Mouse (Mus musculus) intestine, postnatal 0 days (tissue): ENCODE results near the gene S1pr4. TPM values are rescaled to one million over a fixed set of nuclear protein-coding genes. Genes with fewer than 3 reads are reported as not detected.

ENCODE experiments used
- ATAC-seq: fragments of 200-750 bp; cut with Nextera tagmentation; 2 replicates; pipeline ENCODE4 v1.8.0; 2017; ENCODE audit warnings: mild to moderate bottlenecking, moderate TSS enrichment, moderate library complexity
- H3K27ac ChIP-seq: fragments of 300-500 bp; sonication (generic); 2 replicates; pipeline ENCODE4 v1.5.1; 2014; ENCODE audit warnings: mild to moderate bottlenecking, low read depth, low read length, moderate library complexity
- H3K27me3 ChIP-seq: fragments of 300-500 bp; sonication (generic); replicated peaks from 2 replicates; pipeline ENCODE4 v1.6.1; 2014; ENCODE audit warnings: low read length, mixed read lengths; ENCODE audit not compliant: control insufficient read depth, insufficient read depth
- H3K36me3 ChIP-seq: fragments of 300-500 bp; sonication (generic); 2 replicates; pipeline ENCODE4 v1.6.1; 2014; ENCODE audit warnings: mild to moderate bottlenecking, moderate library complexity; ENCODE audit not compliant: control insufficient read depth, insufficient read depth
- H3K4me1 ChIP-seq: fragments of 300-500 bp; sonication (generic); replicated peaks from 2 replicates; pipeline ENCODE4 v1.6.1; 2014; ENCODE audit warnings: antibody characterized with exemption, low read length, mixed read lengths; ENCODE audit not compliant: control insufficient read depth, insufficient read depth
- H3K4me2 ChIP-seq: fragments of 300-500 bp; sonication (generic); replicated peaks from 2 replicates; pipeline ENCODE4 v1.6.1; 2014; ENCODE audit warnings: low read depth, mild to moderate bottlenecking, moderate library complexity
- H3K4me3 ChIP-seq: fragments of 300-500 bp; sonication (generic); 2 replicates; pipeline ENCODE4 v1.5.1; 2014; ENCODE audit warnings: low read depth, low read length
- H3K9ac ChIP-seq: fragments of 300-500 bp; sonication (generic); 2 replicates; pipeline ENCODE4 v1.6.1; 2014; ENCODE audit warnings: mild to moderate bottlenecking, low read depth, low read length
- H3K9me3 ChIP-seq: fragments of 300-500 bp; sonication (generic); 2 replicates; pipeline ENCODE4 v1.6.1; 2016; ENCODE audit warnings: mixed run types; ENCODE audit not compliant: control insufficient read depth
- CTCF ChIP-seq: sonication (generic); IDR thresholded peaks from 2 replicates; pipeline ENCODE4 v1.5.1; 2016; ENCODE audit warnings: low read depth, mild to moderate bottlenecking, control low read depth, antibody characterized with exemption, moderate library complexity
- WGBS: fragments of 180-500 bp; shearing (Covaris S2); extraction: QIAGEN DNeasy Blood & Tissue Kit; methylation state at CpG from one replicate; pipeline ENCODE4 v1.1.7; 2014; 5-methylcytosine and 5-hydroxymethylcytosine counted together
- polyA plus RNA-seq: library from polyadenylated mRNA; unstranded; fragments of >200 nt; fragmentation: Nextera tagmentation; extraction: Ambion mirVana; gene quantifications from 2 replicates; pipeline ENCODE4 v1.2.1, GENCODE M21; 2015

S1pr4 gene
- polyA plus RNA-seq, 1 experiment from 2014 or later = 0.74 TPM

DNA sequence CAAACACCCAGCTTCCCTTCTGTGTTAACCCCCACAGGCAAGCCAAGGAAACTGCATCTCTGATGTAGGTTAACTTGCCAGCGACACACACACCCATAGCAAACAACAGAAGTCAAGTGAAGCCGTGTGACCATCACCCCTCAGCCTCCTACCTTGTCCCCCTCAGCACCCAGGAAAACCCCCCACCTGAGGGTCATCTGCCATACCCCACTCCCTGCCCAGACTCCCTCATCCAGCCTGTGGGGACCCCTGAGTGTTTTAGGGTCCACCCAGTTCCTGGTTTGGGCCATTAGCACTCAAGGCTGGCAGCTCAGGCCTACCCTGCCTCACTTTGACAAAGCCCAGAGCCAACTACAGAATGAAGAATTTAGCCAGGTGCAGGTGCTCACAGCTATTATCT, 33.9 kb downstream of the S1pr4 start:
- no peak for ATAC-seq
- Histone ChIP-seq H3K4me1 (peaks cover 4% of the 10 kb centered on the region), H3K9me3 (no peaks in the 10 kb centered on the region), H3K4me2 (no peak overlapping the region), H3K9ac (no peak overlapping the region), H3K36me3 (no peaks in the 10 kb centered on the region), H3K4me3 (no peak overlapping the region), H3K27ac (no peak overlapping the region), H3K27me3 (peaks cover 40% of the 10 kb centered on the region)
- TF ChIP-seq CTCF = no peak
- WGBS = 77% methylated on average over 2 of the region's 2 CpGs

DNA sequence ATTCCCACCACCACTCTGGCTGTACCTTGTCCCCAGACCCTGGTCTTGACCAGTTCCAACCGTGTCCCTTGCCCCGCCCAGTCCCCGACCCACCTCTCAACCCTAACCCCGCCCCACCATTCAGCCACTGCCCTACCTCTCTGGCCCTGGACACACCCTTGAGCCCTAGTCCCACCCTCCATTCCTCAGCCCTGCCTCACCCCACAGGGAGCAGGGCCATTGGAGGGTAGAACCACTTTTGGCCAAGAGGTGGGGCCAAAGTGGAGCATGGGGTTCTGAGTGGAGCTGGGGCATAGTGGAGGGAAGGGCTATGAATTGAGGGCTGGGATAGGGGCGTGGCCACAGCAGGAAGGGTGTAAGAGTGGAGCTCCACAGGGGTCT, 34.7 kb downstream of the S1pr4 start:
- peak; percentile 19; the same call in 1 of the 2 replicates for TF ChIP-seq CTCF
- no peak overlapping the region for H3K4me3 ChIP-seq
- H3K9me3 ChIP-seq = no peaks in the 10 kb centered on the region
- H3K4me1 ChIP-seq = peaks cover 4% of the 10 kb centered on the region
- H3K9ac ChIP-seq = no peak overlapping the region
- WGBS = 3% methylated on average over 5 of the region's 5 CpGs
- no peaks in the 10 kb centered on the region for H3K36me3 ChIP-seq
- H3K27ac ChIP-seq = no peak overlapping the region
- peak overlapping the region; percentile 57; the same call in 1 of the 2 replicates for H3K4me2 ChIP-seq
- ATAC-seq = peak; percentile 25; the same call in 1 of the 2 replicates
- peaks cover 41% of the 10 kb centered on the region for H3K27me3 ChIP-seq

DNA sequence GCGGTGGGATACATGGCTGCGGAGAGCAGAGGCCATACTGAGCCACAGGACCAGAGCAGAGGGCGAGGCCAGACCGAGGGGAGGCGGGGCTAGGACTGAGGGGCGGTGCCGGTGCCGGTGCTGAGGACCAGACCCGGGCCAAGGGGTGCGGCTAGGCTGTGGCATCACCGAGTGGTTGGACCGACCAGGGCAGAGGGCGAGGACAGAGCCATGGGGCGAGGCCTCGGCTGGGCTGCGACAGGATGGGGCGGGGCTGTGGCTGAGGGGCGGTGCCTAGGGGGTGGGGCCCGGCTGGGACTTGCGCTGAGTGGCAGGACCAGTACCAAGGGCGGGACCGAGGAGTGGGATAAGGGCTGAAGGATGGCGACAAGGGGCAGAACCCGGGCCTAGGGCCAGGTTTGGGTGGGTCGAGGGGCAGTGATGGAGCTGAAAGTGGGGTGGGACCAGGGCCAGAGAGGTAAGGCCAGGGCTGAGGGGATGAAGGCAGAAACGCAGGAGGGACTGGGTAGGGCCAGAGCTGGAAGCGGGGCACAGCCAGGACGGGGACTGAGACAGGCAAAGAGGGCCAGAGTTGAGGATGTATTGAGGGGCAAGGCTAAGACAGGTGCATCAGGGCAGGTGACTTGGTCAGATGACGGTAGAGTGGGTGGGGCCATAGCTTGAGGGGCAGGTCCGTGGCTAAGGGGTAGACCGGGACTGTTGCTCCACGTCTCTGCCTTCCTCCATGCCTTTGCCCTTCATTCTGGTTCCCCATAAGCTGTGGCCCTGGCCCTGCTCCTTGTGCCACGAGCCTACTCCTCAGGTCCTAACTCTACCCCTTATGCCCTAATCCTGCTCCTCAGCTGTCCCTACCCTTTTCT, 35.3 kb downstream of the S1pr4 start:
- Histone ChIP-seq H3K9ac (no peak overlapping the region), H3K27ac (no peak overlapping the region), H3K36me3 (no peaks in the 10 kb centered on the region), H3K4me2 (peak overlapping the region; percentile 57), H3K9me3 (no peaks in the 10 kb centered on the region), H3K27me3 (peaks cover 47% of the 10 kb centered on the region), H3K4me1 (peaks cover 4% of the 10 kb centered on the region), H3K4me3 (peak overlapping the region; percentile 24)
- peak; percentile 89 for ATAC-seq
- TF ChIP-seq CTCF = no peak
- under 1% methylated on average over 31 of the region's 33 CpGs for WGBS

DNA sequence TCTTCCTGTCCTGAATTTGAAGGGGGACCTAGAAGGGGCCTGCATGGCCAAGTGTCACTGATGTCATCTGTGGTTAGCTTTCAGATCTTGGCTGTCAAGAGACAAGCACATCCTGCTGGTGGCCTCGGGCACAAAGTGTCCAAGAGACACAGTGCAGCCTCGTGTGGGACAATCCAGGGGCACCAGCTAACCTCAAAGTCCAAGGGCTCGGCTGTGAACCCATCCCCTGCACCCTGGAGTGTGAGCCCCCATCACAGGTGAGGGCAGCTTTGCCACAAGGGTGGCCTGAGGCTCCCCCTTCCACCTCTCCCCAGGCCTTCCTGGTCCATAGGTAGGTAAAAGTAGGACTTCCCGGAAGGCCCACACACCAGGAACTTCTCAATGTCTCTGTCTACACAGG, 36.4 kb downstream of the S1pr4 start:
- H3K4me3 ChIP-seq = no peak overlapping the region

DNA sequence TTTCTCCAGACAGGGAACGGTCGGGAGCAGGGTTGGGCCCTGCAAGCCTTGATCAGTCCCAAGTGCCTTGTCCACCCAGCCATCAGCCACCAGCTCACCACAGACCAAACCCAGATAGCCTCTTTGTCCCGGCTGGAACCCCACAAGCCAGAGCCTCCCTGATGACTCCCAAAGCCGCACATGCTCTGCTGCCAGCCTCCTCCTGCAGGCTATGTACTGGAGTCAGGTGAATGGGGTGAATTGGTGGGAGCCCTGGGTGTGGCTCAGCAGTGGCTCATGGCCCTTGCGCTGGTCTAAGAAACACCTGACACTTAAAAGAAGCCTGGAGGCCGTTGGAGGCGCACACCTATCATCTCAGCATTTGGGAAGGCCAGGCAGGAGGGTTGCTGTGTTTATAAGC, 37.0 kb downstream of the S1pr4 start:
- Histone ChIP-seq H3K27me3 (peaks cover 57% of the 10 kb centered on the region), H3K9ac (no peak overlapping the region), H3K36me3 (no peaks in the 10 kb centered on the region), H3K4me1 (peaks cover 4% of the 10 kb centered on the region), H3K4me2 (no peak overlapping the region), H3K4me3 (no peak overlapping the region), H3K9me3 (no peaks in the 10 kb centered on the region), H3K27ac (no peak overlapping the region)
- no peak for ATAC-seq
- WGBS = 82% methylated on average over 7 of the region's 7 CpGs
- no peak for TF ChIP-seq CTCF

More for the DNA sequence above, 36.4 kb downstream of the S1pr4 start:
- no peaks in the 10 kb centered on the region for H3K36me3 ChIP-seq
- 64% methylated on average over 4 of the region's 4 CpGs for WGBS
- peaks cover 4% of the 10 kb centered on the region for H3K4me1 ChIP-seq
- TF ChIP-seq CTCF = no peak
- no peak overlapping the region for H3K9ac ChIP-seq
- H3K27ac ChIP-seq = no peak overlapping the region
- no peak overlapping the region for H3K4me2 ChIP-seq
- H3K27me3 ChIP-seq = peaks cover 53% of the 10 kb centered on the region
- ATAC-seq = no peak
- H3K9me3 ChIP-seq = no peaks in the 10 kb centered on the region

DNA sequence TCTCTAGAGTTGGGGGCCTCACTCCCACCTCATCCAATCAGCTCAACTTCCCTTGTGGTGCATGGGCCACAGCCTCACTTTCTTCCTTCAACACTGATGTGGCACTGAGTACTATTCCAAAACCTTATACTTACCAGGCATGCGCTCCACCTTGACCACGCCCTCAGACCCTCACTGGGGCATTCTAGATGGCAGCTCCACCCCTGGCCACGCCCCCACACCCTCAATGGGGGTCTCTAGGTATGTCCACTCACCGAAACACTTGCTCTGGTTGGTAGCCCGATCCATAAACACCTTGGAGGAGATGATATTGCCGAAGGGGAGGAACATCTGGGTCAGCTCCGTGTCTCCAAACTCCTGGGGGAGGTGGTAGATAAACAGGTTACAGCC, 37.5 kb downstream of the S1pr4 start:
- Histone ChIP-seq H3K27ac (no peak overlapping the region), H3K9ac (no peak overlapping the region), H3K4me1 (peaks cover 4% of the 10 kb centered on the region), H3K4me2 (peak overlapping the region; percentile 54), H3K9me3 (no peaks in the 10 kb centered on the region), H3K27me3 (peaks cover 62% of the 10 kb centered on the region), H3K4me3 (0 out of 2 replicates have a peak overlapping the region, but pooled peaks have one; percentile 11), H3K36me3 (no peaks in the 10 kb centered on the region)
- no peak for TF ChIP-seq CTCF
- 43% methylated on average over 7 of the region's 7 CpGs for WGBS
- no peak for ATAC-seq
